Mouse (Mus musculus) liver, embryonic 15.5 days (tissue): Measurements from ENCODE around the gene Bhlhe23. TPM values are rescaled to one million over a fixed set of nuclear protein-coding genes. Genes with fewer than 3 reads are reported as not detected.

ENCODE experiments used
- ATAC-seq: fragments of 200-750 bp; cut with Nextera tagmentation; 2 replicates; pipeline ENCODE4 v1.8.0; 2017; ENCODE audit warnings: moderate number of reproducible peaks, mild to moderate bottlenecking, moderate library complexity; ENCODE audit not compliant: insufficient read depth
- H3K27ac ChIP-seq: fragments of 300-500 bp; sonication (generic); replicated peaks from 2 replicates; pipeline ENCODE4 v1.5.1; 2015; ENCODE audit warnings: mild to moderate bottlenecking, inconsistent platforms
- H3K27me3 ChIP-seq: fragments of 300-500 bp; sonication (generic); 2 replicates; pipeline ENCODE4 v1.6.1; 2015; ENCODE audit warnings: mild to moderate bottlenecking, inconsistent platforms
- H3K36me3 ChIP-seq: fragments of 300-500 bp; sonication (generic); replicated peaks from 2 replicates; pipeline ENCODE4 v1.6.1; 2015; ENCODE audit warnings: moderate library complexity, mild to moderate bottlenecking, inconsistent platforms
- H3K4me1 ChIP-seq: fragments of 300-500 bp; sonication (generic); replicated peaks from 2 replicates; pipeline ENCODE4 v1.6.1; 2015; ENCODE audit warnings: inconsistent platforms
- H3K4me2 ChIP-seq: fragments of 300-500 bp; sonication (generic); 2 replicates; pipeline ENCODE4 v1.6.1; 2015; ENCODE audit warnings: moderate library complexity, mild to moderate bottlenecking, inconsistent platforms
- H3K4me3 ChIP-seq: fragments of 300-500 bp; sonication (generic); replicated peaks from 2 replicates; pipeline ENCODE4 v1.5.1; 2015; ENCODE audit warnings: mild to moderate bottlenecking, inconsistent platforms
- H3K9ac ChIP-seq: fragments of 300-500 bp; sonication (generic); 2 replicates; pipeline ENCODE4 v1.6.1; 2015; ENCODE audit warnings: moderate library complexity, mild to moderate bottlenecking, inconsistent platforms
- H3K9me3 ChIP-seq: fragments of 300-500 bp; sonication (generic); replicated peaks from 2 replicates; pipeline ENCODE4 v1.6.1; 2016; ENCODE audit warnings: inconsistent platforms
- WGBS: fragments of 180-500 bp; shearing (Covaris S2); methylation state at CpG from one replicate; pipeline ENCODE4 v1.1.7; 2015; ENCODE audit warnings: mixed read lengths; ENCODE audit not compliant: insufficient replicate concordance; 5-methylcytosine and 5-hydroxymethylcytosine counted together
- polyA plus RNA-seq: library from polyadenylated mRNA; unstranded; fragments of >200 nt; fragmentation: Nextera tagmentation; extraction: Ambion mirVana; gene quantifications from 2 replicates; pipeline ENCODE4 v1.2.1, GENCODE M21; 2015

The Bhlhe23 gene
- polyA plus RNA-seq, 1 experiment from 2014 or later: not detected

GRCm38 (mm10) chr2:180796008-180796407 is 19.3 kb upstream of the Bhlhe23 start:
- H3K9me3 ChIP-seq: no peaks in the 10 kb centered on the region
- H3K9ac ChIP-seq: no peak overlapping the region
- H3K27me3 ChIP-seq: peaks cover 4% of the 10 kb centered on the region; the same call in 1 of the 2 replicates
- no peaks in the 10 kb centered on the region for H3K36me3 ChIP-seq
- H3K4me3 ChIP-seq: no peak overlapping the region
- H3K4me2 ChIP-seq: no peak overlapping the region
- H3K4me1 ChIP-seq: no peaks in the 10 kb centered on the region
- whole genome bisulfite sequencing: 41% methylated on average over 4 of the region's 4 CpGs
- no peak overlapping the region for H3K27ac ChIP-seq
- no peak for ATAC-seq

GRCm38 (mm10) chr2:180795597-180795996 is 18.9 kb upstream of the Bhlhe23 start:
- Histone ChIP-seq H3K4me3 (no peak overlapping the region), H3K27ac (no peak overlapping the region), H3K9ac (no peak overlapping the region), H3K4me2 (no peak overlapping the region), H3K9me3 (no peaks in the 10 kb centered on the region), H3K27me3 (peaks cover 8% of the 10 kb centered on the region), H3K4me1 (no peaks in the 10 kb centered on the region), H3K36me3 (no peaks in the 10 kb centered on the region)
- no peak for ATAC-seq
- 22% methylated on average over 3 of the region's 3 CpGs for WGBS

GRCm38 (mm10) chr2:180794422-180794821 is 17.7 kb upstream of the Bhlhe23 start:
- H3K36me3 ChIP-seq: no peaks in the 10 kb centered on the region
- 61% methylated on average over 2 of the region's 2 CpGs for WGBS
- H3K4me3 ChIP-seq: no peak overlapping the region
- H3K27ac ChIP-seq: no peak overlapping the region
- H3K4me1 ChIP-seq: no peaks in the 10 kb centered on the region
- ATAC-seq: no peak
- no peak overlapping the region for H3K9ac ChIP-seq
- peaks cover 20% of the 10 kb centered on the region for H3K27me3 ChIP-seq
- H3K4me2 ChIP-seq: no peak overlapping the region
- H3K9me3 ChIP-seq: no peaks in the 10 kb centered on the region

GRCm38 (mm10) chr2:180791674-180792073 is 15.0 kb upstream of the Bhlhe23 start:
- no peaks in the 10 kb centered on the region for H3K4me1 ChIP-seq
- no peak overlapping the region for H3K4me3 ChIP-seq
- no peak overlapping the region for H3K4me2 ChIP-seq
- peaks cover 35% of the 10 kb centered on the region for H3K27me3 ChIP-seq
- H3K9me3 ChIP-seq: no peaks in the 10 kb centered on the region
- H3K27ac ChIP-seq: no peak overlapping the region
- no peak overlapping the region for H3K9ac ChIP-seq
- 38% methylated on average over 4 of the region's 4 CpGs for WGBS
- no peaks in the 10 kb centered on the region for H3K36me3 ChIP-seq
- no peak for ATAC-seq

GRCm38 (mm10) chr2:180788843-180789242 is 12.1 kb upstream of the Bhlhe23 start:
- Histone ChIP-seq H3K4me2 (no peak overlapping the region), H3K27me3 (peaks cover 35% of the 10 kb centered on the region), H3K4me3 (no peak overlapping the region), H3K27ac (no peak overlapping the region), H3K36me3 (no peaks in the 10 kb centered on the region), H3K9ac (no peak overlapping the region), H3K4me1 (no peaks in the 10 kb centered on the region), H3K9me3 (no peaks in the 10 kb centered on the region)
- WGBS: 16% methylated on average over 7 of the region's 7 CpGs
- ATAC-seq: no peak

GRCm38 (mm10) chr2:180788386-180788785 is 11.7 kb upstream of the Bhlhe23 start:
- Histone ChIP-seq H3K4me1 (no peaks in the 10 kb centered on the region), H3K27me3 (peaks cover 35% of the 10 kb centered on the region), H3K4me2 (no peak overlapping the region), H3K9me3 (no peaks in the 10 kb centered on the region), H3K36me3 (no peaks in the 10 kb centered on the region), H3K4me3 (no peak overlapping the region), H3K27ac (no peak overlapping the region), H3K9ac (no peak overlapping the region)
- ATAC-seq: no peak
- WGBS: 10% methylated on average over 2 of the region's 2 CpGs

GRCm38 (mm10) chr2:180787566-180788232 is 11.0 kb upstream of the Bhlhe23 start:
- Histone ChIP-seq H3K27me3 (peaks cover 33% of the 10 kb centered on the region), H3K9me3 (no peaks in the 10 kb centered on the region), H3K9ac (no peak overlapping the region), H3K4me2 (no peak overlapping the region), H3K4me1 (no peaks in the 10 kb centered on the region), H3K4me3 (no peak overlapping the region), H3K27ac (no peak overlapping the region), H3K36me3 (no peaks in the 10 kb centered on the region)
- 69% methylated on average over 13 of the region's 13 CpGs for WGBS
- ATAC-seq: no peak

- Histone ChIP-seq H3K27me3 (peaks cover 36% of the 10 kb centered on the region), H3K36me3 (no peaks in the 10 kb centered on the region), H3K27ac (no peak overlapping the region), H3K4me2 (no peak overlapping the region), H3K4me1 (no peaks in the 10 kb centered on the region), H3K9me3 (no peaks in the 10 kb centered on the region), H3K4me3 (no peak overlapping the region), H3K9ac (no peak overlapping the region)
- no peak for ATAC-seq
Measured at GRCm38 (mm10) chr2:180786732-180787131, 10.0 kb upstream of the Bhlhe23 start.

- no peak overlapping the region for H3K9ac ChIP-seq
- no peak overlapping the region for H3K4me2 ChIP-seq
- 11% methylated on average over 2 of the region's 2 CpGs for WGBS
- no peak for ATAC-seq
- H3K4me3 ChIP-seq: no peak overlapping the region
- H3K36me3 ChIP-seq: no peaks in the 10 kb centered on the region
- H3K27ac ChIP-seq: no peak overlapping the region
- peaks cover 61% of the 10 kb centered on the region for H3K27me3 ChIP-seq
- no peaks in the 10 kb centered on the region for H3K4me1 ChIP-seq
- no peaks in the 10 kb centered on the region for H3K9me3 ChIP-seq
Measured at GRCm38 (mm10) chr2:180780282-180780681, 3.6 kb upstream of the Bhlhe23 start.

GRCm38 (mm10) chr2:180779226-180780104 is 2.8 kb upstream of the Bhlhe23 start:
- no peak overlapping the region for H3K4me3 ChIP-seq
- no peaks in the 10 kb centered on the region for H3K9me3 ChIP-seq
- ATAC-seq: no peak
- no peak overlapping the region for H3K4me2 ChIP-seq
- no peak overlapping the region for H3K27ac ChIP-seq
- peaks cover 69% of the 10 kb centered on the region for H3K27me3 ChIP-seq
- no peaks in the 10 kb centered on the region for H3K4me1 ChIP-seq
- H3K36me3 ChIP-seq: no peaks in the 10 kb centered on the region
- WGBS: 22% methylated on average over 12 of the region's 12 CpGs
- no peak overlapping the region for H3K9ac ChIP-seq

- no peak overlapping the region for H3K9ac ChIP-seq
- WGBS: 5% methylated on average over 15 of the region's 15 CpGs
- no peaks in the 10 kb centered on the region for H3K4me1 ChIP-seq
- H3K36me3 ChIP-seq: no peaks in the 10 kb centered on the region
- no peak overlapping the region for H3K27ac ChIP-seq
- no peaks in the 10 kb centered on the region for H3K9me3 ChIP-seq
- no peak overlapping the region for H3K4me2 ChIP-seq
- no peak for ATAC-seq
- H3K4me3 ChIP-seq: no peak overlapping the region
- H3K27me3 ChIP-seq: peaks cover 86% of the 10 kb centered on the region
Measured at GRCm38 (mm10) chr2:180775641-180776040, 1.1 kb downstream of the Bhlhe23 start.
